Comparison of ENCODE assay signal across 16 mouse cellular contexts in the genomic region with DNA sequence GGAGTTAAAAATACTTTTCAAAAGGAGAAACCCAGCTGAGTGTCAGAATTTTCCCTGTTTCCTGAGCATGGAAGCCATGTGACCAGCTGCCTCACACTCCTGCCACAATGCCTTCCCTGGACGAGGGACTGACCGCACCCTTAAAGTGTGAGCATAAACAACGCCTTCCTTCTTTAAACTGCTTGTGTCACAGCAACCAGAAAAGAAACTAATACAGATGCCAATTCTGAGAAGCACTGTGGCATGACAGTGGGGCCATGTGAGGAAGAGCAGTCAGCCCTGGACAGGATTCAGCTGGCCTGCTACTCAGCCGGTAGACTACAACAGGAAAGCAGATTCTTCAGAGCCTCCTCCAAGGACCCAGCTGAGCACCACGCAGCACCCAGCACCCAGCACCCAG. TPM values are rescaled to one million over a fixed set of nuclear protein-coding genes. Genes with fewer than 3 reads are reported as not detected.
DNase-seq lines count a peak whose midpoint lies in the region; ATAC-seq and TF ChIP-seq lines count a peak whose summit lies in the region.
"Had no signal": no experiment of that assay in that cellular context is flagged by ENCODE, and none has a peak within 500 bp of the region (broad histone marks: within the 10 kb centered on the region; RNA-seq: fewer than 3 reads in every experiment).

No protein-coding gene starts in this region.

- no peak for TF ChIP-seq CTCF in gastrocnemius, adult 2 months (IDR thresholded peaks at IDR 0.05)
- no peak for TF ChIP-seq CTCF in kidney, adult 2 months (conservative IDR thresholded peaks at IDR 0.05; ENCODE audit: insufficient read depth, insufficient read length, low read depth, low read length)

- peaks cover 5% of the 10 kb centered on the region; the same call in 1 of the 2 replicates for H3K9me3 ChIP-seq in kidney, embryonic 16.5 days (ENCODE audit: low read length)
- H3K9me3 ChIP-seq in intestine, embryonic 15.5 days = no peaks in the 10 kb centered on the region

- H3K4me3 ChIP-seq in gastrocnemius, adult 2 months = no peak overlapping the region
- no peak overlapping the region for H3K4me3 ChIP-seq in kidney, adult 2 months (ENCODE audit: insufficient read depth, low read depth, low read length)
- no peak overlapping the region for H3K4me3 ChIP-seq in kidney, embryonic 16.5 days (ENCODE audit: low read length)
- H3K4me3 ChIP-seq in intestine, embryonic 15.5 days (replicated peaks) = no peak overlapping the region
- H3K4me3 ChIP-seq: embryonic facial prominence, embryonic 12.5 days had no signal

- TF ChIP-seq POLR2A in kidney, adult 2 months (IDR thresholded peaks at IDR 0.05; ENCODE audit: low read depth, low read length) = no peak

- 41% methylated on average over 5 of the region's 5 CpGs for WGBS in kidney, adult 2 months
- WGBS in kidney, embryonic 16.5 days = 56% methylated on average over 5 of the region's 5 CpGs
- 57% methylated on average over 5 of the region's 5 CpGs for WGBS in intestine, embryonic 15.5 days

- intact Hi-C loops in gastrocnemius, adult 2 months (cut with DNase I) = no loop called here

- H3K36me3 ChIP-seq in kidney, adult 2 months (ENCODE audit: control insufficient read depth, insufficient read depth, low read length) = no peaks in the 10 kb centered on the region
- no peaks in the 10 kb centered on the region for H3K36me3 ChIP-seq in kidney, embryonic 16.5 days (ENCODE audit: insufficient read depth, low read length)
- no peaks in the 10 kb centered on the region for H3K36me3 ChIP-seq in intestine, embryonic 15.5 days
- H3K36me3 ChIP-seq: embryonic facial prominence, embryonic 12.5 days had no signal

- ATAC-seq in kidney, embryonic 16.5 days (ENCODE audit: low FRiP score, low TSS enrichment) = no peak
- no peak for ATAC-seq in intestine, embryonic 15.5 days
- ATAC-seq: intestine, postnatal 0 days had no signal

- peak overlapping the region; percentile 68 for H3K27ac ChIP-seq in gastrocnemius, adult 2 months
- H3K27ac ChIP-seq in kidney, adult 2 months (ENCODE audit: insufficient read depth, low read depth, low read length) = no peak overlapping the region
- no peak overlapping the region for H3K27ac ChIP-seq in kidney, embryonic 16.5 days (ENCODE audit: low read length)
- no peak overlapping the region for H3K27ac ChIP-seq in intestine, embryonic 15.5 days
- H3K27ac ChIP-seq: embryonic facial prominence, embryonic 12.5 days; hindbrain, embryonic 14.5 days had no signal

- peak; percentile 55 for DNase-seq in gastrocnemius, adult 2 months
- no peak for DNase-seq in gastrocnemius, postnatal 4 days (ENCODE audit: low spot score in 2 of 2)
- DNase-seq in kidney, adult 2 months = peak; percentile 64
- DNase-seq in kidney, postnatal 36 days = peak; percentile 46 to 59
- DNase-seq in lung, postnatal 4 days = peak; percentile 56 to 69
- no peak for DNase-seq in adrenal gland, adult 8-10 months
- DNase-seq: cerebellum, adult 18-20 months; midbrain, embryonic 14.5 days; right cerebral cortex, postnatal 14 days; thymus, adult 18-20 months had no signal

- H3K27me3 ChIP-seq in kidney, adult 2 months (replicated peaks; ENCODE audit: control insufficient read depth, insufficient read depth, low read length) = no peaks in the 10 kb centered on the region
- no peaks in the 10 kb centered on the region for H3K27me3 ChIP-seq in kidney, embryonic 16.5 days (ENCODE audit: insufficient read depth, low read length)
- no peaks in the 10 kb centered on the region for H3K27me3 ChIP-seq in intestine, embryonic 15.5 days (replicated peaks)
- H3K27me3 ChIP-seq: embryonic facial prominence, embryonic 12.5 days had no signal

- H3K9ac ChIP-seq in kidney, embryonic 16.5 days (replicated peaks; ENCODE audit: low read length) = no peak overlapping the region
- H3K9ac ChIP-seq in intestine, embryonic 15.5 days = no peak overlapping the region
- H3K9ac ChIP-seq: embryonic facial prominence, embryonic 12.5 days; hindbrain, embryonic 14.5 days had no signal

- 0 out of 2 replicates have a peak, but pooled peaks cover 3% of the 10 kb centered on the region for H3K4me1 ChIP-seq in kidney, adult 2 months (ENCODE audit: control insufficient read depth, insufficient read depth, low read length)
- H3K4me1 ChIP-seq in kidney, embryonic 16.5 days (ENCODE audit: insufficient read depth, low read length) = no peaks in the 10 kb centered on the region
- H3K4me1 ChIP-seq in intestine, embryonic 15.5 days (replicated peaks) = no peaks in the 10 kb centered on the region
- H3K4me1 ChIP-seq: embryonic facial prominence, embryonic 12.5 days had no signal

- no peak overlapping the region for H3K4me2 ChIP-seq in kidney, embryonic 16.5 days (replicated peaks; ENCODE audit: low read depth, low read length)
- no peak overlapping the region for H3K4me2 ChIP-seq in intestine, embryonic 15.5 days (replicated peaks)
- H3K4me2 ChIP-seq: embryonic facial prominence, embryonic 12.5 days; hindbrain, embryonic 14.5 days had no signal

RNA-seq across cellular contexts. Expression of a gene that starts 29.1 kb away (rescaled TPM):
- 1 to 10 TPM; 7.0 to 9.3 TPM for total RNA-seq in gastrocnemius, adult 2 months (2021)
- 10 to 100 TPM; 17.3 to 29.4 TPM for total RNA-seq in gastrocnemius, postnatal 4 days (2021)
- 4.7 and 5.8 TPM in 2 replicates for polyA plus RNA-seq in kidney, adult 2 months (2012; rRNA removed)
- 51.4 and 71.6 TPM in 2 replicates for polyA plus RNA-seq in kidney, embryonic 16.5 days (2015; fragmentation: Nextera tagmentation; extraction: Ambion mirVana)
- 10 to 100 TPM; 17.5 to 46.9 (median 36.8) TPM for total RNA-seq in adrenal gland, adult 8-10 months (2022)
- polyA plus RNA-seq in intestine, embryonic 15.5 days (2015; fragmentation: Nextera tagmentation; extraction: Ambion mirVana) = 52.7 and 56.6 TPM in 2 replicates

RNA-seq across cellular contexts. Expression of a gene that starts 29.3 kb away (rescaled TPM):
- 1 to 10 TPM in 1 of 2 experiments, under 1 TPM in 1; 0.46 to 1.5 TPM for total RNA-seq in gastrocnemius, adult 2 months (2021)
- total RNA-seq in gastrocnemius, postnatal 4 days (2021) = 1 to 10 TPM; 6.1 to 8.2 TPM
- 5.1 and 5.9 TPM in 2 replicates for polyA plus RNA-seq in kidney, adult 2 months (2012; rRNA removed)
- 0.95 and 0.99 TPM in 2 replicates for polyA plus RNA-seq in kidney, embryonic 16.5 days (2015; fragmentation: Nextera tagmentation; extraction: Ambion mirVana)
- 1 to 10 TPM; 1.1 to 2.2 (median 1.4) TPM for total RNA-seq in adrenal gland, adult 8-10 months (2022)
- polyA plus RNA-seq in intestine, embryonic 15.5 days (2015; fragmentation: Nextera tagmentation; extraction: Ambion mirVana) = 0.29 and 0.33 TPM in 2 replicates
- total RNA-seq: common myeloid progenitor, adult 5-6 weeks had no signal

Comparison
In these comparisons a context has a peak if more than half of its experiments do, and no peak if none do; other contexts are left out.
1. DNase-seq: peak in gastrocnemius, adult 2 months (single experiment), kidney, adult 2 months (single experiment), kidney, postnatal 36 days (2 of 2) and lung, postnatal 4 days (2 of 2); none in gastrocnemius, postnatal 4 days (0 of 2) and adrenal gland, adult 8-10 months (single experiment).